Mouse (Mus musculus): ENCODE data around the gene Nmnat3. TPM values are rescaled to one million over a fixed set of nuclear protein-coding genes. Genes with fewer than 3 reads are reported as not detected.

Gene Nmnat3
- total and polyA plus RNA-seq, 3 experiments: 8.1 to 9.3 (median 9.2) TPM

GRCm38 (mm10) chr9:98450976-98451375 lies 163.7 kb downstream of the Nmnat3 start:
- Histone ChIP-seq H3K4me1 (ENCODE audit: control insufficient read depth in 1 of 2, insufficient read depth in 2 of 2) (no peaks in the 10 kb centered on the region), H3K27ac (ENCODE audit: insufficient read depth, low read depth) (no peak overlapping the region), H3K27me3 (replicated peaks) (peaks cover 2% of the 10 kb centered on the region), H3K4me2 (ENCODE audit: insufficient read depth, low read depth, poor library complexity, severe bottlenecking) (no peak overlapping the region), H3K4me3 (replicated peaks in 1 of 3; ENCODE audit: low read depth in 2 of 3, low read length in 2 of 3, poor library complexity in 1 of 3) (no peak overlapping the region), H3K36me3 (replicated peaks in 1 of 2; ENCODE audit: control insufficient read depth in 1 of 2, insufficient read depth in 1 of 2, low read length in 1 of 2) (no peaks in the 10 kb centered on the region), H3K9ac (ENCODE audit: insufficient read depth, low read depth) (no peak overlapping the region), H3K9me3 (replicated peaks; ENCODE audit: low read length) (peaks cover 6% of the 10 kb centered on the region), H3K79me2 (replicated peaks; ENCODE audit: control insufficient read depth, extremely low read depth, insufficient read depth, poor library complexity, severe bottlenecking) (no peaks in the 10 kb centered on the region)
- dilution Hi-C loops (cut with MboI; ENCODE audit: extremely low pct_ligation_motif_present, extremely low pct_unique_long_range_greater_than_20kb, low sequenced_read_pairs): no loop called here
- TF ChIP-seq JUN (IDR thresholded peaks at IDR 0.05; ENCODE audit: insufficient read depth, low read depth, low read length) (no peak), MYC (IDR thresholded peaks at IDR 0.05; ENCODE audit: low read depth, low read length) (no peak), PAX5 (IDR thresholded peaks at IDR 0.05; ENCODE audit: low read length) (no peak), E2F4 (IDR thresholded peaks at IDR 0.05; ENCODE audit: insufficient replicate concordance, low read depth, low read length) (no peak), ZKSCAN1 (IDR thresholded peaks at IDR 0.05; ENCODE audit: borderline replicate concordance, low read depth, low read length) (no peak), MXI1 (IDR thresholded peaks at IDR 0.05; ENCODE audit: low read depth, low read length) (no peak), MAFK (IDR thresholded peaks at IDR 0.05; ENCODE audit: insufficient replicate concordance, low read length) (no peak), TBP (conservative IDR thresholded peaks at IDR 0.05; ENCODE audit: low read depth, low read length) (no peak), GABPA (IDR thresholded peaks at IDR 0.05; ENCODE audit: insufficient replicate concordance, low read depth, low read length) (no peak), UBTF (IDR thresholded peaks at IDR 0.05; ENCODE audit: low read depth, low read length) (no peak), POLR2AphosphoS2 (IDR thresholded peaks at IDR 0.05; ENCODE audit: low read depth, low read length) (no peak), CHD2 (IDR thresholded peaks at IDR 0.05; ENCODE audit: low read length) (no peak), MAX (IDR thresholded peaks at IDR 0.05; ENCODE audit: low read length) (no peak), POLR2A (IDR thresholded peaks at IDR 0.05; ENCODE audit: low read depth, low read length) (no peak), JUND (conservative IDR thresholded peaks at IDR 0.05; ENCODE audit: low read depth, low read length) (no peak), ZNF384 (IDR thresholded peaks at IDR 0.05; ENCODE audit: low read depth, low read length) (no peak), HCFC1 (IDR thresholded peaks at IDR 0.05; ENCODE audit: low read depth, low read length) (no peak), NRF1 (IDR thresholded peaks at IDR 0.05; ENCODE audit: low read depth, low read length) (no peak), SIN3A (IDR thresholded peaks at IDR 0.05; ENCODE audit: low read length) (no peak), EP300 (IDR thresholded peaks at IDR 0.05; ENCODE audit: low read length) (no peak)
- in situ Hi-C loops (cut with MboI; ENCODE audit: low pct_ligation_motif_present, low pct_unique_long_range_greater_than_20kb, low sequenced_read_pairs): no loop called here
- no peak for DNase-seq (ENCODE audit: extremely low read depth)

GRCm38 (mm10) chr9:98466709-98467108 lies 179.5 kb downstream of the Nmnat3 start:
- no peak overlapping the region for H3K4me3 ChIP-seq (replicated peaks in 1 of 3; ENCODE audit: low read depth in 2 of 3, low read length in 2 of 3, poor library complexity in 1 of 3)
- no peak overlapping the region for H3K9ac ChIP-seq (ENCODE audit: insufficient read depth, low read depth)
- no peaks in the 10 kb centered on the region for H3K27me3 ChIP-seq (replicated peaks)
- no peaks in the 10 kb centered on the region for H3K4me1 ChIP-seq (ENCODE audit: control insufficient read depth in 1 of 2, insufficient read depth in 2 of 2)
- no peak for TF ChIP-seq EP300 (IDR thresholded peaks at IDR 0.05; ENCODE audit: low read length)
- TF ChIP-seq CTCF (conservative IDR thresholded peaks at IDR 0.05 in 1 of 2, IDR thresholded peaks at IDR 0.05 in 1 of 2; ENCODE audit: low read depth in 2 of 2, low read length in 2 of 2): no peak
- TF ChIP-seq POLR2AphosphoS2 (IDR thresholded peaks at IDR 0.05; ENCODE audit: low read depth, low read length): no peak
- no peak for TF ChIP-seq MYC (IDR thresholded peaks at IDR 0.05; ENCODE audit: low read depth, low read length)
- TF ChIP-seq TCF12 (IDR thresholded peaks at IDR 0.05; ENCODE audit: low read depth, low read length): no peak
- TF ChIP-seq JUND (conservative IDR thresholded peaks at IDR 0.05; ENCODE audit: low read depth, low read length): no peak
- no peak for TF ChIP-seq CHD2 (IDR thresholded peaks at IDR 0.05; ENCODE audit: low read length)
- TF ChIP-seq NRF1 (IDR thresholded peaks at IDR 0.05; ENCODE audit: low read depth, low read length): no peak
- TF ChIP-seq E2F4 (IDR thresholded peaks at IDR 0.05; ENCODE audit: insufficient replicate concordance, low read depth, low read length): no peak
- TF ChIP-seq SMC3 (IDR thresholded peaks at IDR 0.05; ENCODE audit: low read depth, low read length): no peak
- no peak for TF ChIP-seq JUN (IDR thresholded peaks at IDR 0.05; ENCODE audit: insufficient read depth, low read depth, low read length)
- TF ChIP-seq MXI1 (IDR thresholded peaks at IDR 0.05; ENCODE audit: low read depth, low read length): no peak
- no peak for TF ChIP-seq TBP (conservative IDR thresholded peaks at IDR 0.05; ENCODE audit: low read depth, low read length)
- no peak for TF ChIP-seq CHD1 (IDR thresholded peaks at IDR 0.05; ENCODE audit: low read depth, low read length)
- DNase-seq (ENCODE audit: extremely low read depth): no peak
- H3K27ac ChIP-seq (ENCODE audit: insufficient read depth, low read depth): no peak overlapping the region
- H3K79me2 ChIP-seq (replicated peaks; ENCODE audit: control insufficient read depth, extremely low read depth, insufficient read depth, poor library complexity, severe bottlenecking): no peaks in the 10 kb centered on the region
- H3K4me2 ChIP-seq (ENCODE audit: insufficient read depth, low read depth, poor library complexity, severe bottlenecking): no peak overlapping the region
- dilution Hi-C loops (cut with MboI; ENCODE audit: extremely low pct_ligation_motif_present, extremely low pct_unique_long_range_greater_than_20kb, low sequenced_read_pairs): no loop called here
- H3K36me3 ChIP-seq (replicated peaks in 1 of 2; ENCODE audit: control insufficient read depth in 1 of 2, insufficient read depth in 1 of 2, low read length in 1 of 2): no peaks in the 10 kb centered on the region
- no peaks in the 10 kb centered on the region for H3K9me3 ChIP-seq (replicated peaks; ENCODE audit: low read length)
- in situ Hi-C loops (cut with MboI; ENCODE audit: low pct_ligation_motif_present, low pct_unique_long_range_greater_than_20kb, low sequenced_read_pairs): no loop called here

All from CH12.LX (cell line).